18 mouse cellular contexts compared by ENCODE assay signal in the genomic region with DNA sequence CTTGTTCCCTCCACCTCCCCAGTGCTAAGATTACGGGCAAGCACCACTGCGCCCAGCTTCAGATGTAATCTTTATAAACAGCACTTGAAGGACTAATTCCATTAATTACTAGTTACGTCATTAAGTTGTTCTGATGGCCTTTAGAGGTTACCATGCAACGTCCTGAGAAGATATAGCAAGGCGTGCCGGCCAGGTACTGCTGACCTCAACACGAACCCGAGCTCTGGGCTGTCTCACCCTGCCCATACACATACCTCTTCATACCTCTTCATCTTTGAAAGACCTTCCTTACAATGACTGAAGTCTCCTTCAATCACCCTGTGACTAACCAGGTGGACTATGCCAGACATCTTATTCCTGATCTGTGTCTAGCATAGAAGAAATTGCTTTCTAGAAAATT.
"Had no signal": no experiment of that assay in that cellular context is flagged by ENCODE, and none has a peak within 500 bp of the region (broad histone marks: within the 10 kb centered on the region; RNA-seq: fewer than 3 reads in every experiment).

No protein-coding gene starts in this region.

- H3K9ac ChIP-seq: liver, embryonic 15.5 days; liver, postnatal 0 days; lung, embryonic 15.5 days; midbrain, embryonic 13.5 days; midbrain, embryonic 15.5 days; neural tube, embryonic 12.5 days; stomach, embryonic 15.5 days had no signal

- H3K4me2 ChIP-seq: liver, embryonic 15.5 days; lung, embryonic 15.5 days; midbrain, embryonic 11.5 days; midbrain, embryonic 13.5 days; midbrain, embryonic 15.5 days; neural tube, embryonic 12.5 days; stomach, embryonic 15.5 days had no signal

- H3K4me1 ChIP-seq: liver, embryonic 15.5 days; lung, embryonic 15.5 days; megakaryocyte, embryonic 14.5 days; midbrain, embryonic 15.5 days; neural tube, embryonic 12.5 days; stomach, embryonic 15.5 days had no signal

- H3K27ac ChIP-seq: liver, embryonic 15.5 days; lung, embryonic 15.5 days; macrophage; midbrain, embryonic 13.5 days; midbrain, embryonic 15.5 days; neural tube, embryonic 12.5 days; stomach, embryonic 15.5 days had no signal

- ATAC-seq: liver, postnatal 0 days; lung, postnatal 0 days; midbrain, embryonic 13.5 days; midbrain, embryonic 15.5 days had no signal

- H3K27me3 ChIP-seq: liver, embryonic 15.5 days; lung, embryonic 15.5 days; megakaryocyte, embryonic 14.5 days; midbrain, embryonic 15.5 days; neural tube, embryonic 12.5 days; stomach, embryonic 15.5 days had no signal

- H3K36me3 ChIP-seq: liver, embryonic 15.5 days; lung, embryonic 15.5 days; midbrain, embryonic 13.5 days; midbrain, embryonic 15.5 days; neural tube, embryonic 12.5 days; stomach, embryonic 15.5 days had no signal

- H3K9me3 ChIP-seq: liver, embryonic 15.5 days; lung, embryonic 15.5 days; midbrain, embryonic 13.5 days; midbrain, embryonic 15.5 days; neural tube, embryonic 12.5 days; stomach, embryonic 15.5 days had no signal

- H3K4me3 ChIP-seq: liver, embryonic 15.5 days; lung, embryonic 15.5 days; megakaryocyte, embryonic 14.5 days; midbrain, embryonic 13.5 days; midbrain, embryonic 15.5 days; neural tube, embryonic 12.5 days; stomach, embryonic 15.5 days had no signal

- DNase-seq: liver, postnatal 0 days; lung, adult 2 months; lung, postnatal 14 days; lung, postnatal 36 days; right cerebral cortex, postnatal 14 days; thymus, adult 18-20 months; thymus, postnatal 14 days; thymus, postnatal 36 days had no signal
